Mouse (Mus musculus): ENCODE measurements around the gene Ppp2r2d.

DNA sequence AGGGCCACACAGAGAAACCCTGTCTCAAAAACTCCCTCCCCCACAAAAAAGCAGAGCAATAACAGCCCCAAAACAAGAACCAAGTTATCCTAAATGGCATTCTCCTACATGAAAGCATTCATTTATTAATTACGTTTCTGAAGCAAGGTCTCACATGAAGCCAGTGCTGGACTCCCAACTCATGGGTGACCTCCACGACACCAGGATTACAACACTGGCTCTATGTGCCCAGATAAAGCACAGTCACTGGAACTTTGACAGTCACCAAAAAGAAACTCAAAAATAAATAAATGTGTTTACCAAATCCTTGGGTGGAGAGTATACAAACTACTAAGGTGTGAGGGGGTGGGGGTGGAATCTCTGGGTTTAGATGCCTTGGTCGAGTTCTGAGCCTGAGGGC lies 67.7 kb downstream of the Ppp2r2d start:
- TF ChIP-seq POLR2A (IDR thresholded peaks at IDR 0.05; ENCODE audit: borderline replicate concordance, low read depth, low read length) (no peak), CTCF (IDR thresholded peaks at IDR 0.05; ENCODE audit: low read depth, low read length) (no peak)
